Comparison of ENCODE assay signal across 8 mouse cellular contexts in the genomic region with DNA sequence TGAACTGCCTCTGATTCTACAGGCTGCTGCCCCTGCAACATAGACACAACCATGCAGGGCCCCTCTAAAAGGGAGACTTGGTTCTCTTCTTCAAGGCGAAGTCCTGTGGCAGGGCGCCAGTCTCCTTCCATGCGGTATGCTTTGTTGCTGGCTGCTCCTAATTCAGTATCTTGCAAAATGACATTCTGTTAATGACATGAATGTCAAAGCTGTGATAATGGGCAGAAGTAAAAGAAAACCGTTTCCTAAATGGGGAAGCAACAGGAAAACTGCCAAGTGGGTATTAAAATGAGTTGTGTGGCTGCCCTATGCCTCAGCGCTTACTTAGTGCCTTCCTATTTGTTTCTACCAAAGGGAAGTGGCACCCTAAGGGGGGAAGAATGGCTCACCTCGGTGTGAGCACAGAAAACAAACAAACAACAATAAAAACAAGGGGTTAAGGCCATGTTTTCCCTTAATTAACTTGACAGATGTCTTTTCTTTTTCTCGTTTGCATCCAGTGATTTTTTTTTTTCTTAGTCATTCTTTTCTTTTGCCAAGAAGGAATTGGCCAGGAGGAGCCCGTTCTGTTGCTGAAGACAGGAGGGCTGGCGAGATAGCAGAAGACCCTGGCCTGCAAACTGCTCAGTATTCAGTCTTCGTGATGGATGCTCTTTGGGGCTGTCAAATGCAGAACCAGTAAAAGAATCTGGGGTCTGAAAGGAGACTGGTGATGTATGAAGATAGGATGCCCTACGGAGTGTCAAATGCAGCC.
DNase-seq lines count a peak whose midpoint lies in the region; ATAC-seq and TF ChIP-seq lines count a peak whose summit lies in the region.

No protein-coding gene starts in this region.

- H3K36me3 ChIP-seq in lung, embryonic 14.5 days (ENCODE audit: insufficient read depth): no peaks in the 10 kb centered on the region
- H3K36me3 ChIP-seq in embryonic facial prominence, embryonic 15.5 days: no peaks in the 10 kb centered on the region
- H3K36me3 ChIP-seq in heart, embryonic 16.5 days (ENCODE audit: control insufficient read depth, insufficient read depth): peaks cover 7% of the 10 kb centered on the region
- no peaks in the 10 kb centered on the region for H3K36me3 ChIP-seq in stomach, postnatal 0 days (ENCODE audit: control insufficient read depth, insufficient read depth, low read length)

- peak overlapping the region; percentile 84 for H3K27ac ChIP-seq in lung, embryonic 14.5 days (ENCODE audit: low read depth)
- H3K27ac ChIP-seq in embryonic facial prominence, embryonic 15.5 days (replicated peaks): peak overlapping the region; percentile 63
- peak overlapping the region; percentile 88 for H3K27ac ChIP-seq in heart, embryonic 16.5 days (ENCODE audit: low read length)
- peak overlapping the region; percentile 78 for H3K27ac ChIP-seq in stomach, postnatal 0 days (replicated peaks)

- peak; percentile 97 for DNase-seq in lung, embryonic 14.5 days
- DNase-seq in lung, adult 2 months: no peak
- peak; percentile 36 to 46 for DNase-seq in layer of hippocampus, postnatal 10 days (ENCODE audit: low spot score in 2 of 2)
- DNase-seq in stomach, postnatal 0 days (ENCODE audit: low spot score): no peak
- no peak for DNase-seq in left cerebral cortex, adult 8-10 months (ENCODE audit: low spot score in 2 of 2)
- DNase-seq in spleen, adult 12 weeks (ENCODE audit: low spot score): no peak

- H3K4me1 ChIP-seq in lung, embryonic 14.5 days (ENCODE audit: insufficient read depth): peaks cover 9% of the 10 kb centered on the region; the same call in 1 of the 2 replicates
- peaks cover 17% of the 10 kb centered on the region for H3K4me1 ChIP-seq in lung, adult 2 months (ENCODE audit: control insufficient read depth, insufficient read depth, low read length)
- peaks cover 14% of the 10 kb centered on the region for H3K4me1 ChIP-seq in embryonic facial prominence, embryonic 15.5 days
- H3K4me1 ChIP-seq in heart, embryonic 16.5 days (ENCODE audit: control insufficient read depth, insufficient read depth, low read length): peaks cover 40% of the 10 kb centered on the region
- H3K4me1 ChIP-seq in stomach, postnatal 0 days (replicated peaks; ENCODE audit: control insufficient read depth, insufficient read depth): no peaks in the 10 kb centered on the region

- no peak overlapping the region for H3K4me3 ChIP-seq in lung, embryonic 14.5 days (ENCODE audit: low read depth, low read length)
- H3K4me3 ChIP-seq in lung, adult 2 months (replicated peaks; ENCODE audit: extremely low read depth, low read depth, low read length): no peak overlapping the region
- no peak overlapping the region for H3K4me3 ChIP-seq in embryonic facial prominence, embryonic 15.5 days (replicated peaks)
- no peak overlapping the region for H3K4me3 ChIP-seq in heart, embryonic 16.5 days (ENCODE audit: low read length)
- H3K4me3 ChIP-seq in stomach, postnatal 0 days (ENCODE audit: low read depth, low read length): no peak overlapping the region

- peak; percentile 94 for ATAC-seq in lung, embryonic 14.5 days (ENCODE audit: insufficient read depth)
- no peak for ATAC-seq in embryonic facial prominence, embryonic 15.5 days (ENCODE audit: insufficient number of reproducible peaks, low FRiP score, low TSS enrichment, low read depth)
- ATAC-seq in heart, embryonic 16.5 days (replicated peaks; ENCODE audit: extremely low read depth, insufficient read depth, low FRiP score): peak; percentile 88
- no peak for ATAC-seq in stomach, postnatal 0 days (ENCODE audit: low FRiP score, low TSS enrichment)

- no peak overlapping the region for H3K9ac ChIP-seq in lung, embryonic 14.5 days
- no peak overlapping the region for H3K9ac ChIP-seq in embryonic facial prominence, embryonic 15.5 days
- H3K9ac ChIP-seq in heart, embryonic 16.5 days (ENCODE audit: low read length): no peak overlapping the region
- H3K9ac ChIP-seq in stomach, postnatal 0 days (ENCODE audit: low read length): no peak overlapping the region

- TF ChIP-seq POLR2A in lung, adult 2 months (IDR thresholded peaks at IDR 0.05; ENCODE audit: borderline replicate concordance, extremely low read depth, low read depth, low read length): no peak

- H3K27me3 ChIP-seq in lung, embryonic 14.5 days (ENCODE audit: insufficient read depth, low read length): no peaks in the 10 kb centered on the region
- H3K27me3 ChIP-seq in embryonic facial prominence, embryonic 15.5 days: no peaks in the 10 kb centered on the region
- H3K27me3 ChIP-seq in heart, embryonic 16.5 days (ENCODE audit: control insufficient read depth, insufficient read depth, low read length): no peaks in the 10 kb centered on the region
- H3K27me3 ChIP-seq in stomach, postnatal 0 days (ENCODE audit: control insufficient read depth, insufficient read depth, low read length): no peaks in the 10 kb centered on the region

- WGBS in lung, embryonic 14.5 days: 25% methylated on average over 11 of the region's 11 CpGs
- 38% methylated on average over 11 of the region's 11 CpGs for WGBS in lung, adult 2 months
- WGBS in embryonic facial prominence, embryonic 15.5 days: 45% methylated on average over 11 of the region's 11 CpGs
- 22% methylated on average over 11 of the region's 11 CpGs for WGBS in heart, embryonic 16.5 days
- WGBS in stomach, postnatal 0 days: 32% methylated on average over 11 of the region's 11 CpGs

- H3K9me3 ChIP-seq in lung, embryonic 14.5 days (ENCODE audit: low read depth, low read length): no peaks in the 10 kb centered on the region
- H3K9me3 ChIP-seq in embryonic facial prominence, embryonic 15.5 days (replicated peaks): peaks cover 3% of the 10 kb centered on the region; the same call in 1 of the 2 replicates
- peaks cover 6% of the 10 kb centered on the region for H3K9me3 ChIP-seq in heart, embryonic 16.5 days (replicated peaks; ENCODE audit: control insufficient read depth, low read length)
- no peaks in the 10 kb centered on the region for H3K9me3 ChIP-seq in stomach, postnatal 0 days (ENCODE audit: control insufficient read depth, low read length)

- peak overlapping the region; percentile 34; the same call in 1 of the 2 replicates for H3K4me2 ChIP-seq in lung, embryonic 14.5 days
- H3K4me2 ChIP-seq in embryonic facial prominence, embryonic 15.5 days (replicated peaks): no peak overlapping the region
- peak overlapping the region; percentile 32 for H3K4me2 ChIP-seq in heart, embryonic 16.5 days (ENCODE audit: low read depth, low read length)
- H3K4me2 ChIP-seq in stomach, postnatal 0 days (replicated peaks; ENCODE audit: low read depth): no peak overlapping the region

- no peak for TF ChIP-seq EP300 in stomach, postnatal 0 days (optimal IDR thresholded peaks at IDR 0.05)

- no peak for TF ChIP-seq CTCF in lung, embryonic 14.5 days (IDR thresholded peaks at IDR 0.05; ENCODE audit: low read depth)
- TF ChIP-seq CTCF in lung, adult 2 months (IDR thresholded peaks at IDR 0.05; ENCODE audit: insufficient read depth, low read length): no peak
- TF ChIP-seq CTCF in stomach, postnatal 0 days (IDR thresholded peaks at IDR 0.05; ENCODE audit: low read depth): no peak

Comparison
In these comparisons a context has a peak if more than half of its experiments do, and no peak if none do; other contexts are left out.
1. DNase-seq: peak in lung, embryonic 14.5 days (single experiment) and layer of hippocampus, postnatal 10 days (2 of 2); none in lung, adult 2 months (single experiment), stomach, postnatal 0 days (single experiment), left cerebral cortex, adult 8-10 months (0 of 2) and spleen, adult 12 weeks (single experiment).
2. ATAC-seq: peak in lung, embryonic 14.5 days (single experiment) and heart, embryonic 16.5 days (single experiment); none in embryonic facial prominence, embryonic 15.5 days (single experiment) and stomach, postnatal 0 days (single experiment).
3. H3K4me2 ChIP-seq: peak in lung, embryonic 14.5 days (single experiment) and heart, embryonic 16.5 days (single experiment); none in embryonic facial prominence, embryonic 15.5 days (single experiment) and stomach, postnatal 0 days (single experiment).
4. Peak in every context shown above with its lines, with median percentiles within 50 percentile points of each other: H3K27ac ChIP-seq.